ENCODE assay signal across 23 mouse cellular contexts in genomic region chr3:50615384-50616285, GRCm38 (mm10).
DNase-seq lines count a peak whose midpoint lies in the region; ATAC-seq and TF ChIP-seq lines count a peak whose summit lies in the region.
"Had no signal": no experiment of that assay in that cellular context is flagged by ENCODE, and none has a peak within 500 bp of the region (broad histone marks: within the 10 kb centered on the region; RNA-seq: fewer than 3 reads in every experiment).

No protein-coding gene starts in this region.

- H3K4me3 ChIP-seq in MEL (ENCODE audit: control insufficient read depth in 1 of 2, insufficient read depth in 1 of 2, low read depth in 2 of 2, low read length in 2 of 2), result peak overlapping the region in 1 of 2 experiments; percentile 18; a peak in 2 of 4 replicates
- H3K4me3 ChIP-seq: embryonic facial prominence, embryonic 12.5 days; heart, embryonic 12.5 days; kidney, embryonic 15.5 days; left cerebral cortex, adult 2 months; liver, embryonic 13.5 days; lung, embryonic 15.5 days; megakaryocyte, embryonic 14.5 days; neural tube, embryonic 12.5 days; stomach, embryonic 15.5 days had no signal

- peaks cover 0 to 25% of the 10 kb centered on the region in 2 experiments; a peak in 2 of 4 replicates for H3K36me3 ChIP-seq in MEL (ENCODE audit: control insufficient read depth in 1 of 2, insufficient read depth in 2 of 2, low read length in 2 of 2)
- H3K36me3 ChIP-seq: embryonic facial prominence, embryonic 12.5 days; heart, embryonic 12.5 days; kidney, embryonic 15.5 days; liver, embryonic 13.5 days; lung, embryonic 15.5 days; neural tube, embryonic 12.5 days; stomach, embryonic 15.5 days had no signal

- H3K27me3 ChIP-seq in MEL (ENCODE audit: control insufficient read depth in 1 of 2, insufficient read depth in 2 of 2, low read length in 2 of 2), result no peaks in the 10 kb centered on the region
- H3K27me3 ChIP-seq: embryonic facial prominence, embryonic 12.5 days; heart, embryonic 12.5 days; kidney, embryonic 15.5 days; liver, embryonic 13.5 days; lung, embryonic 15.5 days; megakaryocyte, embryonic 14.5 days; neural tube, embryonic 12.5 days; stomach, embryonic 15.5 days had no signal

- TF ChIP-seq RAD21 in MEL (IDR thresholded peaks at IDR 0.05; ENCODE audit: low read depth, low read length), result no peak

- H3K9ac ChIP-seq in MEL (ENCODE audit: control insufficient read depth, low read depth, low read length, poor library complexity, severe bottlenecking), result no peak overlapping the region
- H3K9ac ChIP-seq: embryonic facial prominence, embryonic 12.5 days; heart, embryonic 12.5 days; kidney, embryonic 15.5 days; liver, embryonic 13.5 days; lung, embryonic 15.5 days; neural tube, embryonic 12.5 days; stomach, embryonic 15.5 days had no signal

- peaks cover 7 to 18% of the 10 kb centered on the region in 2 experiments for H3K4me1 ChIP-seq in MEL (ENCODE audit: control insufficient read depth in 1 of 2, insufficient read depth in 2 of 2, low read length in 2 of 2)
- H3K4me1 ChIP-seq: embryonic facial prominence, embryonic 12.5 days; heart, embryonic 12.5 days; kidney, embryonic 15.5 days; liver, embryonic 13.5 days; lung, embryonic 15.5 days; megakaryocyte, embryonic 14.5 days; neural tube, embryonic 12.5 days; stomach, embryonic 15.5 days had no signal

- DNase-seq in 416B (ENCODE audit: low read depth), result peak; percentile 75
- peak; percentile 84 for DNase-seq in MEL (ENCODE audit: low read depth, low spot score)
- peak; percentile 58 for DNase-seq in thymus, postnatal 14 days
- DNase-seq in ovary, postnatal 36 days (ENCODE audit: low spot score), result no peak
- DNase-seq in right cerebral cortex, adult 18-20 months, result no peak
- DNase-seq: adrenal gland, postnatal 25 days; cerebellum, adult 9-11 months; heart, postnatal 10 days; kidney, adult 11 months; liver, embryonic 13.5 days; midbrain, embryonic 14.5 days; retina, postnatal 1 day had no signal

- no peaks in the 10 kb centered on the region for H3K9me3 ChIP-seq in MEL (replicated peaks; ENCODE audit: insufficient read depth, low read length)
- H3K9me3 ChIP-seq: embryonic facial prominence, embryonic 12.5 days; heart, embryonic 12.5 days; kidney, embryonic 15.5 days; liver, embryonic 13.5 days; lung, embryonic 15.5 days; megakaryocyte, embryonic 14.5 days; neural tube, embryonic 12.5 days; stomach, embryonic 15.5 days had no signal

- H3K79me2 ChIP-seq in MEL (ENCODE audit: control insufficient read depth, insufficient read depth, low read length, poor library complexity), result no peaks in the 10 kb centered on the region

- no peak for TF ChIP-seq CTCF in MEL (IDR thresholded peaks at IDR 0.05 in 2 of 3, conservative IDR thresholded peaks at IDR 0.05 in 1 of 3; ENCODE audit: control insufficient read depth in 1 of 3, insufficient read depth in 1 of 3, low read depth in 2 of 3, low read length in 3 of 3, poor library complexity in 1 of 3, severe bottlenecking in 1 of 3)

- TF ChIP-seq POLR2A in MEL (IDR thresholded peaks at IDR 0.05; ENCODE audit: control insufficient read depth in 1 of 2, insufficient read depth in 1 of 2, low read depth in 1 of 2, low read length in 2 of 2, poor library complexity in 1 of 2), result no peak

- H3K27ac ChIP-seq in MEL (ENCODE audit: control insufficient read depth, low read depth, low read length), result peak overlapping the region; percentile 50
- H3K27ac ChIP-seq: embryonic facial prominence, embryonic 12.5 days; hindbrain, postnatal 0 days; kidney, embryonic 15.5 days; left cerebral cortex, adult 2 months; liver, embryonic 13.5 days; lung, embryonic 15.5 days; neural tube, embryonic 12.5 days; stomach, embryonic 15.5 days had no signal

- TF ChIP-seq EP300 in MEL (IDR thresholded peaks at IDR 0.05; ENCODE audit: low read depth in 1 of 2, low read length in 2 of 2), result peak; percentile 55 to 73; a peak in 3 of 4 replicates

- peak; percentile 84 for ATAC-seq in megakaryocyte, adult 5-6 weeks (ENCODE audit: poor library complexity, severe bottlenecking)
- ATAC-seq in frontal cortex, adult (ENCODE audit: low TSS enrichment), result no peak
- ATAC-seq: hindbrain, postnatal 0 days had no signal

TF ChIP-seq in MEL, 35 proteins besides CTCF, POLR2A, EP300 and RAD21:
- TF ChIP-seq NRF1 (IDR thresholded peaks at IDR 0.05; ENCODE audit: insufficient read depth, low read depth, low read length, poor library complexity, severe bottlenecking) (no peak), MAFK (IDR thresholded peaks at IDR 0.05; ENCODE audit: borderline replicate concordance, low read depth, low read length) (no peak), ZMIZ1 (IDR thresholded peaks at IDR 0.05; ENCODE audit: low read depth, low read length) (no peak), MAX (IDR thresholded peaks at IDR 0.05; ENCODE audit: low read length) (0 out of 2 replicates have a peak, but pooled peaks have one; percentile 44), USF1 (IDR thresholded peaks at IDR 0.05; ENCODE audit: low read depth, low read length) (peak; percentile 63), ETS1 (IDR thresholded peaks at IDR 0.05; ENCODE audit: low read depth, low read length) (peak; percentile 53; the same call in 1 of the 2 replicates), GABPA (IDR thresholded peaks at IDR 0.05; ENCODE audit: low read depth, low read length) (no peak), ZC3H11A (IDR thresholded peaks at IDR 0.05; ENCODE audit: low read depth, low read length) (no peak), MYC (IDR thresholded peaks at IDR 0.05; ENCODE audit: low read depth, low read length) (peak; percentile 51; the same call in 1 of the 2 replicates), USF2 (IDR thresholded peaks at IDR 0.05; ENCODE audit: borderline replicate concordance in 1 of 2, insufficient read depth in 1 of 2, low read depth in 1 of 2, low read length in 2 of 2) (0 out of 4 replicates have a peak, but pooled peaks of 1 of the 2 experiments have one; percentile 13), ZKSCAN1 (IDR thresholded peaks at IDR 0.05; ENCODE audit: low read depth, low read length) (no peak), E2F4 (IDR thresholded peaks at IDR 0.05; ENCODE audit: borderline replicate concordance, low read depth, low read length) (no peak), JUND (IDR thresholded peaks at IDR 0.05; ENCODE audit: low read depth, low read length) (no peak), RCOR1 (IDR thresholded peaks at IDR 0.05; ENCODE audit: low read depth, low read length) (0 out of 2 replicates have a peak, but pooled peaks have one; percentile 46), KAT2A (conservative IDR thresholded peaks at IDR 0.05; ENCODE audit: low read depth, low read length) (no peak), GATA1 (IDR thresholded peaks at IDR 0.05; ENCODE audit: low read depth, low read length) (no peak), ELF1 (IDR thresholded peaks at IDR 0.05; ENCODE audit: low read depth, low read length) (peak; percentile 39; the same call in 1 of the 2 replicates), MXI1 (IDR thresholded peaks at IDR 0.05; ENCODE audit: low read depth, low read length) (peak; percentile 64; the same call in 1 of the 2 replicates), MEF2A (IDR thresholded peaks at IDR 0.05; ENCODE audit: extremely low read depth, insufficient replicate concordance, low read depth, low read length, poor library complexity, severe bottlenecking) (no peak), NELFE (IDR thresholded peaks at IDR 0.05; ENCODE audit: low read depth, low read length) (no peak), HCFC1 (IDR thresholded peaks at IDR 0.05; ENCODE audit: low read depth, low read length) (0 out of 2 replicates have a peak, but pooled peaks have one; percentile 42), MYB (IDR thresholded peaks at IDR 0.05; ENCODE audit: low read depth, low read length) (no peak), SIN3A (IDR thresholded peaks at IDR 0.05; ENCODE audit: low read length) (peak; percentile 57), POLR2AphosphoS2 (IDR thresholded peaks at IDR 0.05; ENCODE audit: low read length) (no peak), ZNF384 (IDR thresholded peaks at IDR 0.05; ENCODE audit: low read depth, low read length) (no peak), BHLHE40 (IDR thresholded peaks at IDR 0.05; ENCODE audit: borderline replicate concordance, low read depth, low read length) (0 out of 2 replicates have a peak, but pooled peaks have one; percentile 20)

Comparison
In these comparisons a context has a peak if more than half of its experiments do, and no peak if none do; other contexts are left out.
1. DNase-seq: peak in 416B (single experiment), MEL (single experiment) and thymus, postnatal 14 days (single experiment); none in ovary, postnatal 36 days (single experiment) and right cerebral cortex, adult 18-20 months (single experiment).